Comparison of ENCODE assay signal across 8 mouse cellular contexts in the genomic region with DNA sequence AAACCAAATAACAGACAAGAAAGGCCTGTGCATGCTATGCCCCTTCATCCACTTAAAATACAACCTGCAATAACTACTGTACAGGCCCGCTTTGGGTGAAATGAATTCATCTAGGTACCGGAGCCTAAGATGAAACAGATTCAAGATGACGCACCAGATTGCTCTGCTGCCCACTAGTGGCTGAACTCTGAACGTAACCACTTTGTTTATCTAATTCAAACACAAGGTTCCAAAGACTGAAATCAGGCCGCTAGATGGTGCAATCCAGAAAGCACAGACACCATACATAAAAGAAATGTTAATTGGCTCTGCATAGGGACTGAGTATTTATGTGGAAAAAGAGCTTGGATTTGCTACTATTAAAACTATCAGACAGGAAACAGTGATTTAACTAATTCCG. TPM values are rescaled to one million over a fixed set of nuclear protein-coding genes. Genes with fewer than 3 reads are reported as not detected.
DNase-seq lines count a peak whose midpoint lies in the region; ATAC-seq and TF ChIP-seq lines count a peak whose summit lies in the region.

No protein-coding gene starts in this region.

- peak; percentile 81 to 82 for DNase-seq in heart, adult 2 months
- no peak for DNase-seq in heart, embryonic 10.5 days (ENCODE audit: low spot score)
- DNase-seq in cerebellum, postnatal 36 days, result peak; percentile 85 to 93
- peak; percentile 87 to 97 for DNase-seq in frontal cortex, postnatal 36 days (ENCODE audit: low spot score in 2 of 2)
- peak; percentile 89 for DNase-seq in intestine, embryonic 14.5 days (ENCODE audit: low spot score)
- DNase-seq in left cerebral cortex, postnatal 10 days (ENCODE audit: extremely low spot score in 1 of 2, low spot score in 2 of 2), result peak; percentile 90 to 91
- DNase-seq in midbrain, embryonic 11.5 days (ENCODE audit: low spot score, missing footprints), result peak; percentile 98
- peak; percentile 91 for DNase-seq in right cerebral cortex, postnatal 4 days

- intact Hi-C loops in heart, adult 2 months (cut with DNase I), result loop anchor here (5.0 kb wide), 1 partner anchor 92 kb away; no protein-coding TSS in a partner anchor
- intact Hi-C loops in left cerebral cortex, postnatal 10 days (cut with DNase I), result no loop called here

- no peaks in the 10 kb centered on the region for H3K9me3 ChIP-seq in heart, embryonic 10.5 days
- no peaks in the 10 kb centered on the region for H3K9me3 ChIP-seq in intestine, embryonic 14.5 days (ENCODE audit: control insufficient read depth, low read length)
- no peaks in the 10 kb centered on the region for H3K9me3 ChIP-seq in midbrain, embryonic 11.5 days (ENCODE audit: control insufficient read depth, low read length)

- no peak overlapping the region for H3K27ac ChIP-seq in heart, adult 2 months
- no peak overlapping the region for H3K27ac ChIP-seq in heart, embryonic 10.5 days
- H3K27ac ChIP-seq in intestine, embryonic 14.5 days (ENCODE audit: low read depth), result no peak overlapping the region
- no peak overlapping the region for H3K27ac ChIP-seq in midbrain, embryonic 11.5 days (ENCODE audit: low read depth, low read length)

- H3K4me3 ChIP-seq in heart, adult 2 months, result no peak overlapping the region
- H3K4me3 ChIP-seq in heart, embryonic 10.5 days, result no peak overlapping the region
- H3K4me3 ChIP-seq in intestine, embryonic 14.5 days (ENCODE audit: low read depth, low read length), result no peak overlapping the region
- H3K4me3 ChIP-seq in midbrain, embryonic 11.5 days (ENCODE audit: low read depth, low read length), result no peak overlapping the region

- H3K36me3 ChIP-seq in heart, adult 2 months (ENCODE audit: control insufficient read depth, insufficient read depth, low read length), result peaks cover 9% of the 10 kb centered on the region
- H3K36me3 ChIP-seq in heart, embryonic 10.5 days, result peaks cover 99% of the 10 kb centered on the region
- H3K36me3 ChIP-seq in intestine, embryonic 14.5 days (ENCODE audit: control insufficient read depth, insufficient read depth, low read length), result peaks cover 93% of the 10 kb centered on the region
- peaks cover 52% of the 10 kb centered on the region for H3K36me3 ChIP-seq in midbrain, embryonic 11.5 days (ENCODE audit: control insufficient read depth, insufficient read depth, low read length)

- WGBS in heart, adult 2 months, result 16% methylated on average over 6 of the region's 6 CpGs
- 52% methylated on average over 6 of the region's 6 CpGs for WGBS in heart, embryonic 10.5 days
- 40% methylated on average over 6 of the region's 6 CpGs for WGBS in intestine, embryonic 14.5 days
- WGBS in midbrain, embryonic 11.5 days, result 51% methylated on average over 6 of the region's 6 CpGs

- no peak for TF ChIP-seq EP300 in heart, adult 2 months (IDR thresholded peaks at IDR 0.05; ENCODE audit: insufficient read depth, low read depth, low read length)

- H3K4me1 ChIP-seq in heart, adult 2 months (ENCODE audit: control insufficient read depth, insufficient read depth, low read length), result no peaks in the 10 kb centered on the region; the same call in 1 of the 2 replicates
- H3K4me1 ChIP-seq in heart, embryonic 10.5 days, result no peaks in the 10 kb centered on the region
- H3K4me1 ChIP-seq in intestine, embryonic 14.5 days (replicated peaks; ENCODE audit: control insufficient read depth, insufficient read depth, low read length), result no peaks in the 10 kb centered on the region
- H3K4me1 ChIP-seq in midbrain, embryonic 11.5 days (ENCODE audit: control insufficient read depth, insufficient read depth, low read length), result no peaks in the 10 kb centered on the region

- no peaks in the 10 kb centered on the region for H3K79me2 ChIP-seq in heart, adult 2 months (replicated peaks; ENCODE audit: control insufficient read depth, insufficient read depth, low read length)

- H3K9ac ChIP-seq in heart, adult 2 months (ENCODE audit: low read depth, low read length), result no peak overlapping the region
- H3K9ac ChIP-seq in intestine, embryonic 14.5 days (ENCODE audit: low read length), result no peak overlapping the region
- H3K9ac ChIP-seq in midbrain, embryonic 11.5 days (ENCODE audit: low read length), result no peak overlapping the region

- no peak; the same call in 1 of the 2 replicates for TF ChIP-seq CTCF in heart, adult 2 months (IDR thresholded peaks at IDR 0.05)

- ATAC-seq in intestine, embryonic 14.5 days (replicated peaks; ENCODE audit: low FRiP score, low TSS enrichment, low read depth), result no peak
- peak; percentile 67; the same call in 1 of the 2 replicates for ATAC-seq in midbrain, embryonic 11.5 days (ENCODE audit: low FRiP score)

- no peak overlapping the region for H3K4me2 ChIP-seq in intestine, embryonic 14.5 days (ENCODE audit: low read length)
- no peak overlapping the region for H3K4me2 ChIP-seq in midbrain, embryonic 11.5 days

- H3K27me3 ChIP-seq in heart, adult 2 months (ENCODE audit: control insufficient read depth, insufficient read depth, low read length), result no peaks in the 10 kb centered on the region
- H3K27me3 ChIP-seq in heart, embryonic 10.5 days (ENCODE audit: insufficient read depth, poor library complexity, severe bottlenecking), result no peaks in the 10 kb centered on the region
- H3K27me3 ChIP-seq in intestine, embryonic 14.5 days (replicated peaks; ENCODE audit: control insufficient read depth, insufficient read depth, low read length), result no peaks in the 10 kb centered on the region
- H3K27me3 ChIP-seq in midbrain, embryonic 11.5 days (ENCODE audit: control insufficient read depth, insufficient read depth, low read length), result no peaks in the 10 kb centered on the region

- no peak for TF ChIP-seq POLR2A in heart, adult 2 months (IDR thresholded peaks at IDR 0.05; ENCODE audit: insufficient read depth, low read depth, low read length)

RNA-seq across cellular contexts. Expression of a gene that starts 11.9 kb away (rescaled TPM):
- 10 to 100 TPM; 30.2 to 30.3 TPM for total RNA-seq in heart, adult 2 months (2021)
- 7.0 and 15.5 TPM in 2 replicates for polyA plus RNA-seq in heart, adult 2 months (2012; rRNA removed)
- polyA plus RNA-seq in heart, embryonic 10.5 days (2016; fragmentation: Nextera tagmentation; extraction: Ambion mirVana), result 20.5 and 26.4 TPM in 2 replicates
- polyA plus RNA-seq in intestine, embryonic 14.5 days (2014; fragmentation: Nextera tagmentation; extraction: Ambion mirVana), result 36.7 and 37.1 TPM in 2 replicates
- total RNA-seq in left cerebral cortex, postnatal 10 days (2021), result 10 to 100 TPM; 29.5 to 30.6 TPM
- 37.5 and 39.2 TPM in 2 replicates for polyA plus RNA-seq in midbrain, embryonic 11.5 days (2014; fragmentation: Nextera tagmentation; extraction: Ambion mirVana)

RNA-seq across cellular contexts. Expression of a gene that starts 11.9 kb away (rescaled TPM):
- 10 to 100 TPM; 43.3 to 47.3 TPM for total RNA-seq in heart, adult 2 months (2021)
- polyA plus RNA-seq in heart, adult 2 months (2012; rRNA removed), result 23.0 and 35.6 TPM in 2 replicates
- polyA plus RNA-seq in heart, embryonic 10.5 days (2016; fragmentation: Nextera tagmentation; extraction: Ambion mirVana), result 31.5 and 33.9 TPM in 2 replicates
- 34.9 and 37.2 TPM in 2 replicates for polyA plus RNA-seq in intestine, embryonic 14.5 days (2014; fragmentation: Nextera tagmentation; extraction: Ambion mirVana)
- 100 to 1,000 TPM; 140 to 143 TPM for total RNA-seq in left cerebral cortex, postnatal 10 days (2021)
- polyA plus RNA-seq in midbrain, embryonic 11.5 days (2014; fragmentation: Nextera tagmentation; extraction: Ambion mirVana), result 56.2 and 61.1 TPM in 2 replicates
